Mouse (Mus musculus): Measurements from ENCODE around the gene Ttc16.

Ttc16 gene

DNA sequence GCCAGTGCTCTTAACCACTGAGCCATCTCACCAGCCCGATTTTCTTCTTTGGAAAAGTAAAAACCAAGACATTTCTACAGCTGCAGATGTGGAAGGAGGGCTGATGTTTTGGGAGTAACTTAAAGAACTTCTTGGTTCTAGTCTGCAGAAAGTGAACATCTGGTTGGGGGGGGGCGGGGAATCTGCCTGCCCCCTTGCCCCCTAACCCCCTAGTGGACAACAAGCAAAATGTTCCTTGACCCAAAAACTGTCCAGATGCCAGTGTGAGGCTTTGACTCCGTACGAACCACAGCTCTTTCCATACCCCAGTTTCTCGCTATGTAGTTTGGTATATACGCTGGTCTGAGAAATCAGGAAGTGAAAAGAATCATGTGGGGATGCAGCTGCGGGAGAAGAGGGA lies 25.2 kb downstream of the Ttc16 start:
- intact Hi-C loops (cut with DNase I): loop anchor here (10.0 kb wide), 1 partner anchor 115 kb away; no protein-coding TSS in a partner anchor

DNA sequence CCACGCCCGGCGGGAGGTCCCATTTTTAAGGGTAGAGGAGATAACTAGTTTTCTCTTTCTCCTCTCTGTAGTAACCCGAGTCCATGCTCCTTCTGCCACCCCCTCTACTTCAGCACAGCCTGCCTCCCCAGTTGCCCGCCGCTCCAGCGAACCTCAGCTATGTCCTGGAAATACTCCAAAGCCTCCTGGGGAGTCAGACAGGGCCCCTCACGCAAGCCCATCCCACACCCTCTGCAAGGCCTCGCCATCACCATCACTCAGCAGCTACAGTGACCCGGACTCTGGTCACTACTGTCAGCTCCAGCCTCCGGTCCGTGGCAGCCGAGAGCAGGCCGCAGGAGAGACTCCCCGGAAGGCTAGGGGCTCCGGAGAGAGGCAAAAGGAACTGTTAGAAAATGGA lies 26.4 kb downstream of the Ttc16 start:
- intact Hi-C loops (cut with DNase I): no loop called here

DNA sequence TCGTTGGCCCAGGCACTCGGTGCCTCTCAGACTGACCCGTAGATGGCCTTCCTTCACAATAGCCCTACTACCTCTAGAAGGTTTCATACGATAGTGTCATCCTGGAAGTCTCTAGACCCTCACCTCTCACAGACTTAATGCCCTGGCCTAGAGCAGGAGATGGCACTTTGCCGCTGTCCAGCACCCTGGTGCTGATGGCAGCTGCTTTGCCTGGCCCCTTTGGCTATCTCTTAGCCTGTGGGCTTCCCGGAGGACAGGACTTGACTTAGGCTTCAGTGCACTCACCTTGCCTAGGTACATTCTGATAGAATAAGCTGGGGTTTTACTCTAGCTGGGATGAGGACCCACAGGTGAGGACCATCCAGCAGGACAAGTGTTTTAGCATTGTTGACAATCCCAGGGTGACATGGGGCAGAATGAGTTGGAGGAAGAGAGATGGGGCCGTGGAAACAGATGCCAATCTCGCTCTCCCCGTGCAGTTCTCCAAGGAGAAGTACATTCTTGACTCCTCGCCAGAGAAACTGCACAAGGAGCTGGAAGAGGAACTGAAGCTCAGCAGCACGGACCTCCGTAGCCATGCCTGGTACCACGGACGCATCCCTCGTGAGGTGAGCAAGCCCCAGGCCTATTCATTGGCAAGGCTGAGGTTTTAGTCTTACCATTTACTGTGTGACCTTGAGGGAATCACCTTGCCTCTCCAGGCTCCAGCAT lies 31.0 kb downstream of the Ttc16 start:
- intact Hi-C loops (cut with DNase I): no loop called here

DNA sequence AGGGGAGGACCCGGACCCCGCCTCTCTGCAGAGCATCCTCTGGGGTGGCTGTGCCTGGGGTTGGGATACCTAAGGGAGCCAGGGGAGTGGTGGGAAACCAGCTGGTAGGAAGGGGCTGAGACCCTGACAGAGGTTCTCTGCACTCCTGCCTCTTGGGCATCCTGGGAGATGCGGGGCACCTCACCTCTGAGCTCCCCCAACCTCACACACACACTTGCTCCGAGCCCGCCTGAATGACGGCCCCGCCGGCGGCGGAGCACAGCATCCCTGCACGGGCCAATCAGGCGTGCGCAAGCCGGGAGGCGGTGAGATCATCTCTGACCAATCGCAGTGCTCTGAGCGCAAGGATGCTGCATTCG lies 33.3 kb downstream of the Ttc16 start:
- intact Hi-C loops (cut with DNase I): no loop called here

DNA sequence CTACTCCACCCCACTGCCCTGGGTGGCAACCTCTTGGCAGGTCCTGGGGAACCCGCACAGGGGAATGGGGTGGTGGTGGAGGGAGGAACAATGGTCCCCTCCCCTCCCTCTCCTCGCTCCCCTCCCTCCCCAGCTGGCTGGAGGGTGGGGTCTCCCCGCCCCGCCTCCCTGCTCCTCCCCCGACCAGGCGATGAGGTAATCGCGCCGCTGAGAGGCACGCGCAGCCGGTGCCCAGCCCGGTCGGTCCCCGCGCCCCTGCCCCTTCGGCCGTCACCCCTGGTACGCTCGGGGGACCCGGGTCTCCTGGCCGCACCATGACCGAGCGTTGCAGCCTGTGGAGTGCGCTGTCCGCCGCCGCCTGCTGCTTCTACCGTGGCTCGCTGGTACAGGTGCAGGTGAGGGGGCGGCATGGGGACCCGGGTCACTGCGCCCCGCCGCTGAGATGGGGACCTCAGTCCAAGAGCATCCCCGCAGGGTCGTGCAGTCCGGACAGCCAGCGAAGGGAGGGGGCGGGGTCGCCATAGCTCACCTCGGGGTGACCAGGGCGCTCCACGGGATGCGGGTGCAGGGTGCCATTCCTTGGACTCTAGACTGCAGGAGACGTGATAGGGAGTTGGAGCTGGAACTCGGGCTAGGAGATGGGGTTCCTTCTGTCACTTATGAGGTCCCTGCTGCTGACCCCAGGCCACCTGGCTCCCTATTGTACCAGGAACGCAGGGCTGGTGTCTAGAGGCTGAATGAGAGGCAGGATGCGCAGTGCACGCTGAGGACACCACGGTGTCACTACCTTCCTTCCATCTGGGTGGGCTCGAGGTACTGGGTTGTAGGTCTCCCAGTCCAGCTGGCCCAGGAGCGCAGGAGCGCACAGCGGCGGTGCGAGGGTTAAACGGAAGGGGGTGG lies 33.9 kb downstream of the Ttc16 start:
- intact Hi-C loops (cut with DNase I): no loop called here

DNA sequence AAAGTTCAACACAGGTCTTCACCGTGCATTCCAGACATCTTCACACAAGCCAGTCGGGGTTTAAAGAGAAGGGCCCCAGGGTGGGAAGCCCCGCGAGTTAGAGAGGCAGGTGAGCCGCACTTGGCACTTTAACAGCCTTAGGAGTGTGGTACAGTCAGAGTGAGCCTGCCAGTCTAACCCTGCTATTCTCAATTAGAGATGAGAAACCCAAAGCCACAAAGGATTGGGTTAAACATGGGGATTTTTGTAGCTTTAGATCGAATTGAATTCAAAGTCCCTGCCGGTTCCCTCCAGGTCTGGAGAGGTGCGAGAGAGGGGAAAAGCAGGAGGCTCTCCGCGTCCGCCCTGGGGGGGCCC lies 34.5 kb downstream of the Ttc16 start, which contains the start of gene 6330409D20Rik:
Gene 6330409D20Rik (minus strand): TSS at position 101 of the 357 bp plus-strand sequence.
- intact Hi-C loops (cut with DNase I): no loop called here

DNA sequence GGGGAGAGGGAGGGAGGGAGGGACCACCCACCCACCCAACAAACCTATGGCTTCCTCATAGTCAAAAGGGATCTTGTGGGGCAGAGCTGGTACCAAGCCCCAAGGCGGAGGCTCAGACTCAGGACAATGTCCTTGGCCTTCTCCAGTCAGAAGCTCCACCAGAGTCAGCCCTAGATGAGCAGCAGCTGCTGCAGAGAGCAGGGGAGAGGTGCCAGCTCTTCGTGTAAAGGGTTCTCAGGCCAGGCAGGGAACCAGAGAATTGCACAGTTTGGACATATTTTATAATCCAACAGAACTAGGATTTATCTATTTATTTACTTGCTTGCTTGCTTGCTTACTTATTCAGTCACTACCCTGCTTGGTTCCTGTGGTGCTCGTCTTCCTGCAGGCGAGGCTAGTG lies 36.1 kb downstream of the Ttc16 start:
- intact Hi-C loops (cut with DNase I): loop anchor here (2.0 kb wide), 1 partner anchor 49 kb away; no protein-coding TSS in a partner anchor

DNA sequence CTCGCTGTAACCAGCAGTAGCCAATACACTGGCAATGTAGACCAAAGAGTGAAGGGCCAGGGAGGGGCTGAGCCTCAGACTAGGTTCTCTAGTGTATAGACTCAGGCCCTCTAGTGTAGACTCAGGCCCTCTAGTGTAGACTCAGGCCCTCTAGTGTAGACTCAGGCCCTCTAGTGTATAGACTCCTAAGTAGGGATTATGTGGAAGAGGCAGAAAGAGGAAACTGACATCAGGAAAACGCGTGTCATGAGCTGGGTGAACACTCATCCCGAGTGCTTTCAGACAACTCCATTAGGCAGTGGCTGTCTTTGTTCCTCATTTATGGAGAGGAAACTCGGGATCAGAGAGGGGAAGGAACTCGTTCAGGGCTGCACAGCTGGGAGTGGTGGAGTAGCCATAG lies 38.4 kb downstream of the Ttc16 start:
- intact Hi-C loops (cut with DNase I): no loop called here

DNA sequence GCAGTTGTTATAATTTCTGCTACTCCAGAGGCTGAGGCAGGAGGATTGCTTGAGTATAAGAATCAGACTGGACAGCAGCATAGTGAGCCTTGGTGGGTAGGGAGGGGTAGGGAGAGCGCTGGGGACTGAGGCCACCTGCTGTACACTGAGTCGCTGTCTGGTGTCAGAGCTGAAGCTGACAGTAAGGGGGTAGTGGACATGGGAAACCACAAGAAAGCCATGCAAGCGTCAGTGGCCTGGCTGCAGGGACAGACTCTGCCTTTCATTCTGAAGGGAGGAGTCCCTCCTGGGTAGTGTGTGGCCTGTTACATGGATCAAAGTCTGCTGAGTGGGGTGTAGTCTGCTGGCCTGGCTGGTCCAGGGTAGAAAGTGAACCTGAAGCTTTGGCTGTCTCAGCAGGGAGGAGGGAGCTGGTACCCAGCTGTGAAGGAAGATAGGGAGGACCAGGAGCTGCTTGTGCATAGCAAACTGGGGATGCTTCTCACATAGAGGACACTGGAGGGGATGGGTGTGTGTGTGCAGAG lies 39.1 kb downstream of the Ttc16 start:
- intact Hi-C loops (cut with DNase I): no loop called here

DNA sequence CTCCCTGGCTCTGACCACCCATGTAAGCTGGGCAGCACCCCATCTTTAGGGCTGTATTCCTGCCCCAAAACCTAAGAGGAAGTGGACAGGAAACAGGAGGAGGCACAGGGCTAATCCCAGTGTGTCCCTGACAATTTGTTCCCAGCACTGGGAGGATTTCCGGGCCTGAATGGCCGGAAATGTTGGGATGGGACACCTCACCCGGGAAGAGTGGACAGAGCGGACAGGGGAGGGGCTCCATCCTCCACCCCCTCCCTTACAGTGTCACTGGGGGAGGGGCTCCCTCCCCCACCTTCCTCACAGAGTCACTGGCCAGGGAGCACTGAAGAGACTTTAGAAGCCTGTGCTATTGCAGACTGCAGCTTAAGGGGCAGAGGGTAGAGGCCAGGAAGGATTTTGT lies 40.5 kb downstream of the Ttc16 start:
- intact Hi-C loops (cut with DNase I): no loop called here

DNA sequence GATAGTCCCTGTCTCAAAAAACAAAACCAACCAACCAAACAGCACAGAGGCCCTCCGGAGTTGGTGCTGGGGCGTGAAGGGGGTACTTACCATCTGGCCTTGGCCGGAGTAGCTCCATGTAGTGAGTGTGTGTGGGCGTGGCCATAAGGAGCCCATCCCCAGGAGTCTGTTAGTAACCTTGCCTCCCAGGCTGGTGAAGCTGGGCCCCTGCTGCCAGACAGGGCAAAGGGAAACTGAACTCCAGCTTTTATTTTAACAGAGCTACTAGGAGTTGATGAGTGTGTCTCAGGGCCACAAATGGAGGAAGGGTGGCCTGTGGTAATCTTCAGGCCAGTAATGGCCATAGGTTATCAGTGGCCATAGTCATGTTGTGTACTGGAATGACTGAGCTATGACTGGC lies 41.0 kb downstream of the Ttc16 start:
- intact Hi-C loops (cut with DNase I): no loop called here

DNA sequence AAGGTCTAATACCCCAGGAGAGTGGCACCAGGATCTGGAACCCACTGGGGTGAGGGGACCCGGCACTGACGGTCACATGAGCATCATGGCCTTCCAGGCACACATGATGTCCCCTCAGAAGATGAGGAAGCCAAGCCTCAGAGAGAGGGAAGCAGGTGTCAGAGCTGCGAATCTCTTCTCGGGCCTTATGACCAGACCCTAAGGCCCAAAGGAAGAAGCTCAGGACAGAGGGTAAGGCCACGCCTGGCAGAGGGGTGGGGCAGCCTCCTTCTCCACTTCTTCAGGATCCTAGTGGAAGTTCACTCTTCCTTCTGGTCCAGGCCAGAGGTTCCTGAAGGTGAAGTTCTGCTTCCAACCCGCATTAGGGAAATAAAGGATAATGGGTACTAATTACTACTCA lies 42.7 kb downstream of the Ttc16 start:
- intact Hi-C loops (cut with DNase I): no loop called here

DNA sequence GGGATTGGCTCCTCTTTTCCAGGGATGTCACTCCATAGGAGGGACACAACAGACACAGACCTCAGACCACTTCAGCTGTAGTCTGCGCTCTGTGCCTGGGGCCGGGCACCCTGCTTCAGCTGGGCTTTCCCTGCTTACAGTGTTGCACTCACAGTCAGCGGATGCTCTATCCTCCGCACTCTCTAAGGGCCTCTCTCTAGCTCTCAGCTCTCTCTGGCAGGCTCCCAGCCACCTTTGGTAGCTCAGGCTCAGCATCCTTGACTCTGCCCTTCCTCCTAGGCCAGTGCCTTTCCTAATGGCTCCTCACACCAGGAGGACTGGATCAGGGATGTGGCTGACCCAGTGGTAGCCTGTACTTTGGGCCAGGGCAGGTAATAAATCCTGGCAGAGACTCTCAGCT lies 43.5 kb downstream of the Ttc16 start:
- intact Hi-C loops (cut with DNase I): no loop called here

DNA sequence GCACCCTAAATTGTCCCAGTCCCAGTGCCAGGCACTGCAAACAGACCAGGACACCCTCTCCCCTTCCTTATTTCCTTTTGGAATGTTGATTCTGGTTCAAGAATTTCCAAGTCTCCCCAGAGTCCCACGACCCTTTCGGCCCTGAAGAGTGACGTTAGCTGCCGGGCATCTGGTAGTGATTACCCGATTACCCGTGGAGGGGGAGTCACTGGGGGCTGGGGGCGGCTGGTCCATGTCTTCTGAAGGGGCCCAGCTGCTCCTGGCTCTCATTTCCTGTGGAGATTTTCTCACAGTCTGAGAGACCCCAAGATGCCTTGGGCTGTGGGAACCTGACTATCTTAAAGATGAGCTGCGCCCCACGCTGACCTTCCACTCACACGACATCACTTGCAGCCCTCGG lies 44.6 kb downstream of the Ttc16 start:
- intact Hi-C loops (cut with DNase I): no loop called here

DNA sequence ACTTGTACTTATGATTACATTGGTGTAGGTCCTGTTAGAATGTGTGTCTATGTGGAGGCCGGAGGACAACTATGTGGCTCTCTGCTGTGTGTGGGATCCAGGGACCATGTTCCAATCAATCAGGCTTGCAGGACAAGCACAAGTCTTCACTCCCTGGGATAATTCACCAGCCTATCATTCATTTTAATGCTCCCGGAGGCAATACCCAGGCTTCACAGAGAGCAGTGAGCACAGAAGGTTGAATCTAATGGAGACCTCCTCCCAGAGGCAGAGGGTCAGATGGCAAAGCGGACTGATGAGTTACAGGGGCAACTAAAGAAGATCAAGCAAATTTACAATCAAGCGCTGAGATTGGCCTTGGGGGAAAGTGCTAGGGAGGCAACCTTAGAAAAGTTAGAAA lies 45.9 kb downstream of the Ttc16 start:
- intact Hi-C loops (cut with DNase I): no loop called here

DNA sequence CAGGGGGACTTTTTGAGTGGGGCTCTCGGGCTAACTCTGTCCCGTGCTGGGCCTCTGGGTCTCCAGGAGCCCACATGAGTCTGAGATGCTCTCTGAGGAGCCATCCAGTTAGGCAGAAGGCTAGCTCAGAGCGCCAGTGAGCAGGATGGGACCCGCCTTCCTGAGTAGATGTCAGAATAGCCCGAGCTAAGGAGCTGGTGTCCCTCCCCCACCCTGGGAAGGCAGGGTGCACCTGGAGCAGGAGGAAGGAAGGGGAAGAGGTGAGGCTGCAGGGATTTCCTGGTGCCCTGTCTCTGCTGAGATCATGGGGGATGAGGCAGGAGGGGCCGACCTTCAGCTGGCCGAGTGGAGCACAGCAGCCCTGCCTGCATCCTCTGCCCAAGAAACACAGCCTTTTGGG lies 47.0 kb downstream of the Ttc16 start:
- intact Hi-C loops (cut with DNase I): no loop called here

DNA sequence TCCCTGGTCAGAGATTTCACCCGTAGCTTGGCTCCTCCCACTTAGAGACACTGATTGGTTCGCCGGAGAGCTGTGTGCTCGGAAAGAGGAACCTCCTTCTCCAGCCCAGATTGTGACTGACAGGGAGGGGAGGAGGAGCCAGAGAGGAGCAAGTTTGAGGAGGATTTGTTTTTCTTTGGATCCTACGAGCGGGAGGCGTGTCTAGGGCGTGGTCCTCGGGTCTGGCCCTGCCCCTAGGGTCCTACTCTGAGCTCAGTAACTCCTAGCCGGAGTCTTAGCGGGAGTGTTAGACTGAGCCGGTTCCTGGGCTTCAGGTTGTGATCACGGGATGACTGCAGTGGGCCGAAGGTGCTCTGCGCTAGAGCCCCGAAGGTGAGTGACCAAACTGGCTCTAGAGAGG lies 48.0 kb downstream of the Ttc16 start:
- intact Hi-C loops (cut with DNase I): no loop called here

DNA sequence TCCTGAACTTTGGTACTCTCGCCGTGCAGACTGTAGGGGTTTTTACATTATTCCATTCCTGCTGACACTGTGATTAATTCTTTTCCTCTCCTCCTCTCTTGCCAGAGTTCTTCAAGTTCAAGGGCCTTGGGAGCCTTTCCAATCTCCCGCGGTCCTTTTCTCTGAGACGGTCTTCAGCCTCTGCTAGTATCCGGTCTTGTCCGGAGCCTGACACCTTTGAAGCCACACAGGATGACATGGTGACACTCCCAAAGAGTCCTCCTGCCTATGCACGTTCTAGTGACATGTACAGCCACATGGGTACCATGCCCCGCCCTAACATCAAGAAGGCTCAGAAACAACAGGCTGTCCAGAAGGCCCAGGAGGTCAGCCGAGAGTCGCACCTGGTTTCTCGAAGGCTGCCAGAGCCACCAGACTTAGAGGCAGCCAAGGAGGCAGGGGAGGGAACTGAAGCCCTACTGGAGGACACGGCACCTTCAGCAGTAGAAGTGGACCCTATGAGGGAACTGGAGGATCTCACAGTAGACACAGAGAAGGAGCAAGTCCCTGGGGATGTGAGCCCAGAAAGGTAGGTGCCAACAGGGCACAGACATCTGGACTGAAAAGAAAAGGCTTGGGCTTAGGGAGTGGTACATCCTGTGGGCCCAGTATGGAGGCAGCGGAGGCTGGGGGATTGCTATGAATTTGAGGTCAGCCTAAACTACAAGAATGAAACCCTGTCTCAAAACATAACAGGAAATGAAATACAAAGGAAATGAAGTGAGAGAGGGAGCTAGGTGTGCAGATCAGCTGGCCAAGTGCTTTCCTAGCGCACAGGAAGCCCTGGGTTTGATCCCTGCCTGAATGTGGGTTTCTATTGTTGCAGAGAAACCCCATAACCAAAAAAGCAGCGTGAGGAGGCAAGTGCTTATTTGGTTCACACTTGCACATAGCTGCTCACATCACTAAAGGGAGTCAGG lies 50.3 kb downstream of the Ttc16 start:
- intact Hi-C loops (cut with DNase I): no loop called here

DNA sequence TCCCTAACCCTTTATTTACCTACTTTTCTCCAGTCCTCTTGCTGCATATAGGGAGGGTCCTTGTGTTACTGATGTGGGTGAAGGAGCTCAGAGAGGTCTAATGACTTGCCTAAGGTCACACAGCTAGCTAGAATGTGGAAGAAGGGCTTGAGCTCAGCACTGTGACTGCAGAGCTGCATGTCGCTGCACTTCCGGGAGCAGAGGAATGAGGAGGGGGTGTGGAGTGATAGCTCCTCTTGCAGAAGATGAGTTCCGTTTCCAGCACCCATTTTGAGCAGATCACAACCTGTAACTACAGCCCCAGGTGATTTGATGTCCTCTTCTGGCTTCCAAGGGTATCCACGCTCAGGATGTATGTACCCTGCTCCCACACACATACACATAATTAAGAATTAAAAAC lies 51.3 kb downstream of the Ttc16 start:
- intact Hi-C loops (cut with DNase I): no loop called here

DNA sequence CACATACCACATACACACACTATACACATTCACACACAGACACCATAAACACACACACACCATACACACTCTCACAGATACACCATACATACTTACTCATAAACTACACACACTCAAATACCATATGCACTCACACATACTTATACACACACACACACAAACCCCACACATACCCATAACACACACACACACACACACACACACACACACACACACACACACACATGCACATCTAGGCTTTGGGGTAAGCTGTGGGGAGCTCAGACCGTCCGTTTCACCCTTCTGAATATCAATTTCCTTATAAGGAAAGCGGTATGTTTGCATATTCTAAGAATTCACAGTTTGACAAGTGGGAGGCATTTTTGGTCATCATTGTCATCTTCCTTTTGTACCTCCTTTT lies 52.9 kb downstream of the Ttc16 start:
- intact Hi-C loops (cut with DNase I): no loop called here

DNA sequence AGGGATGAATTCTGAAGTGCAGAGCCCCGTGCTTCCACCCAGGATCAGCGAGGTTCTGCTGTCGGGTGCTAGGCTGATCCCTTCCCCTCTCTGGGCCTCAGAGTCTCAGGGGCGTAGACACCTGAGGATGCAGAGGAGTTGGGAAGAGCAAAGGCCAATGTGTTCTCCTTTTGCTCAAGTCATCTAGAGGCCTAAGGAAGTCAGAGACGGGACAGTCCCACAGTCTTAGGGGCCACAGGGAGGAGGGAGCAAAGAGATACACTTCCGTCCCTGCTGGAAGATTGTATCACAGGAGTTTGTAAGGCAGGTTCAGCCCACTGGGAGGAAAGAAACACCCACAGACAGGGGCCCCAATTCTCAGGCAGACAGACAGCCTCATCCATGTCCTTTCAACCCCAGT lies 53.4 kb downstream of the Ttc16 start:
- intact Hi-C loops (cut with DNase I): no loop called here

Data from adrenal gland (tissue).